Mouse (Mus musculus): ENCODE data around the gene Foxo4.
A peak's percentile ranks its signal among the peaks of the same experiment; 100 is the strongest.

The Foxo4 gene

GRCm38 (mm10) chrX:101299055-101299454 lies 44.7 kb downstream of the Foxo4 start, which contains the start of gene Nlgn3:
Nlgn3 (plus strand) TSS chrX:101299168.
- peak; percentile 44 for DNase-seq

DNA sequence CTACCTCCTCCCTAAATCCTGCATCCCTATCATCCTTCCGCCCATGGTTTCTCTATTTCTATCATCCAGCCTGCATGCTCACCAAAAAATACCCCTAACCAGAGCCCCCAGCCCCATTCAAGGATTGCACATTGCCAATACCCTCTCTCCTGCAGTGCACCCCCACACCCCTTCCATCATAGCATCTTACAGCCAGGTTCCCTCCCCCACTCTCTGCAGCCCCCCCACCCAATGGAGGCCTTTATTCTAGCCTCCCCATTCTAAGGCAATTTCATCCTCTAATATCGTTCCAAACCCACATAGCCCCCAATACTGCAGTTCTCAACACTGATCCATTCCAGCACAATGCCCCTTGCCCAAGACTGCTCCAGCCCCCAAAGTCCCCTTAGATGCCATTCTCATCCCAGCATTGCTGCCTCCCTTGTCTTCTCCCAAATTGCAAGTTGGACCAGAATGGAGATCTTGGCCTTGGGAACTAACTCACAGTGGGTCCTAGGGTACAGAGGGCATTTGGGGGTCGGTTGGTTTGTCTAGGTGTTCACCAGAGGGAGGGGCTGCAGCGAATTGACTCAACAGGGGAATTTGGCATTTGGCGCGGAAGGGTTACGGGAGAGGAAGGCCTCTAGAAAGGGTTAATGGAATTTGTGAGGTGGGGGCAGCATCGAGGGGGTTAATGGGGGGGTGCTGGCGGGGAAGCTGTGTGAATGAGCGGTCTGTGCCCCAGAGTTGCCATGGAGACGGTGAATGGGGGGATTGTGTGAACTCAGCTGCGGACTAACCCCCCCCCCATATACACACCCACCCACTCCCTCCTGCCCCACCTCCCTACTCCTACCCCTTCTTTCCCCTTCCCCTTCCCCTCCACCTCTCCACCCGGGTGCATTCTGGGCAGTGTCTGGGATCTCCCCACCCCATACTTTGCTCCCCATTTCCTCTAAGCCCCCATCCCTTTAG lies 45.4 kb downstream of the Foxo4 start:
- no peak for DNase-seq

GRCm38 (mm10) chrX:101300427-101301030 lies 46.2 kb downstream of the Foxo4 start:
- DNase-seq, result no peak

GRCm38 (mm10) chrX:101301654-101302053 lies 47.3 kb downstream of the Foxo4 start:
- DNase-seq, result no peak

- DNase-seq, result no peak
Observed at GRCm38 (mm10) chrX:101304646-101305045, 50.3 kb downstream of the Foxo4 start.

DNA sequence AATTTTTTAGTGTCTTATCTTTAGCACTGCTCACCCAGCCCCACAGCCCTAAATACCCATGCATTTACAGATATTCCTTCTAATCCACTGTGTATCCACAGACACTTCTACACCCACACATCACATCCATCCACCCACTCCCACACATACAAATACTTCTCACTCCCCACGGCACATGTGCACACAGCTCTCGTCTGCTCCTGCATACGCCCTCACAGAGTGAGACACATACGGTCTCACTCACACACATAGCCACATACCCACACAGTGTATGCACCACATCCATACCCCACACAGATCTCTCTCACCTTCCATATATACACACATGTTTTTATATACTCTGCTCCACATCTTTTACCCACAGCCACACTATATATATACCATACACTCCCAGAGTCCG lies 55.0 kb downstream of the Foxo4 start:
- DNase-seq, result no peak
